Mouse (Mus musculus): ENCODE measurements at regions not wholly inside any gene's neighbourhood (a gene's known extent, or its start where the extent isn't known, plus 50 kb on each side); places are given as distances from the start of the nearest gene placed in this dataset.
"Not testable (repeated sequence)": the region's sequence is repeated elsewhere in the genome, so short reads cannot be mapped to it uniquely, and the experiment has no call there.

- Histone ChIP-seq H3K36me3 (no peaks in the 10 kb centered on the region), H3K4me3 (no peak overlapping the region), H3K27me3 (replicated peaks) (no peaks in the 10 kb centered on the region), H3K27ac (replicated peaks) (no peak overlapping the region), H3K4me1 (no peaks in the 10 kb centered on the region), H3K4me2 (no peak overlapping the region), H3K9me3 (no peaks in the 10 kb centered on the region), H3K9ac (no peak overlapping the region)
- 78% methylated on average over 3 of the region's 3 CpGs for WGBS
- ATAC-seq (ENCODE audit: extremely low read depth, insufficient number of reproducible peaks, low FRiP score, low TSS enrichment): no peak
These were observed 56.7 kb upstream of the Lrrc8b start for GRCm38 (mm10) chr5:105358902-105359301.

GRCm38 (mm10) chr5:105356393-105356792, 59.2 kb upstream of the Lrrc8b start:
- not testable (repeated sequence) for H3K27ac ChIP-seq (replicated peaks); H3K4me2 ChIP-seq; H3K27me3 ChIP-seq (replicated peaks); H3K36me3 ChIP-seq; H3K9me3 ChIP-seq; ATAC-seq (ENCODE audit: extremely low read depth, insufficient number of reproducible peaks, low FRiP score, low TSS enrichment); H3K4me1 ChIP-seq; H3K9ac ChIP-seq; H3K4me3 ChIP-seq
- WGBS: 79% methylated on average over 1 of the region's 1 CpGs

GRCm38 (mm10) chr5:105354041-105354440, 60.5 kb upstream of the Gbp6 start:
- no peaks in the 10 kb centered on the region for H3K27me3 ChIP-seq (replicated peaks)
- no peak overlapping the region for H3K27ac ChIP-seq (replicated peaks)
- H3K4me3 ChIP-seq: no peak overlapping the region
- no peaks in the 10 kb centered on the region for H3K4me1 ChIP-seq
- no peaks in the 10 kb centered on the region for H3K36me3 ChIP-seq
- no peaks in the 10 kb centered on the region for H3K9me3 ChIP-seq
- WGBS: 38% methylated on average over 1 of the region's 1 CpGs
- no peak for ATAC-seq (ENCODE audit: extremely low read depth, insufficient number of reproducible peaks, low FRiP score, low TSS enrichment)
- H3K9ac ChIP-seq: no peak overlapping the region
- H3K4me2 ChIP-seq: no peak overlapping the region

GRCm38 (mm10) chr5:105346463-105346862, 53.0 kb upstream of the Gbp6 start:
- no peaks in the 10 kb centered on the region for H3K9me3 ChIP-seq
- H3K9ac ChIP-seq: no peak overlapping the region
- H3K27me3 ChIP-seq (replicated peaks): no peaks in the 10 kb centered on the region
- H3K4me3 ChIP-seq: no peak overlapping the region
- H3K4me2 ChIP-seq: no peak overlapping the region
- peak overlapping the region; percentile 70 for H3K27ac ChIP-seq (replicated peaks)
- peak; percentile 58 for ATAC-seq (ENCODE audit: extremely low read depth, insufficient number of reproducible peaks, low FRiP score, low TSS enrichment)
- peaks cover 13% of the 10 kb centered on the region for H3K4me1 ChIP-seq
- no peaks in the 10 kb centered on the region for H3K36me3 ChIP-seq

- ATAC-seq (ENCODE audit: extremely low read depth, insufficient number of reproducible peaks, low FRiP score, low TSS enrichment): not testable (repeated sequence)
- WGBS: 6% methylated on average over 1 of the region's 1 CpGs
- H3K27ac ChIP-seq (replicated peaks): peak overlapping the region; percentile 70
These were observed 52.5 kb upstream of the Gbp6 start for GRCm38 (mm10) chr5:105345953-105346352.

GRCm38 (mm10) chr5:105344808-105345732, 51.6 kb upstream of the Gbp6 start:
- H3K4me2 ChIP-seq: no peak overlapping the region
- 74% methylated on average over 6 of the region's 6 CpGs for WGBS
- H3K36me3 ChIP-seq: no peaks in the 10 kb centered on the region
- H3K4me1 ChIP-seq: peaks cover 13% of the 10 kb centered on the region
- H3K27me3 ChIP-seq (replicated peaks): no peaks in the 10 kb centered on the region
- no peak overlapping the region for H3K4me3 ChIP-seq
- H3K27ac ChIP-seq (replicated peaks): peak overlapping the region; percentile 32; the same call in 1 of the 2 replicates
- H3K9ac ChIP-seq: no peak overlapping the region
- H3K9me3 ChIP-seq: no peaks in the 10 kb centered on the region
- ATAC-seq (ENCODE audit: extremely low read depth, insufficient number of reproducible peaks, low FRiP score, low TSS enrichment): no peak

More at GRCm38 (mm10) chr5:105345953-105346352, 52.5 kb upstream of the Gbp6 start:
- H3K27me3 ChIP-seq (replicated peaks); H3K4me2 ChIP-seq; H3K4me3 ChIP-seq; H3K9me3 ChIP-seq; H3K9ac ChIP-seq; H3K36me3 ChIP-seq: not testable (repeated sequence)
- H3K4me1 ChIP-seq: peaks cover 13% of the 10 kb centered on the region

GRCm38 (mm10) chr5:105343816-105344215, 50.3 kb upstream of the Gbp6 start:
- H3K4me2 ChIP-seq; H3K9me3 ChIP-seq; H3K9ac ChIP-seq; H3K27ac ChIP-seq (replicated peaks); H3K36me3 ChIP-seq; H3K27me3 ChIP-seq (replicated peaks); H3K4me3 ChIP-seq; ATAC-seq (ENCODE audit: extremely low read depth, insufficient number of reproducible peaks, low FRiP score, low TSS enrichment): not testable (repeated sequence)
- WGBS: 70% methylated on average over 2 of the region's 2 CpGs
- H3K4me1 ChIP-seq: peaks cover 13% of the 10 kb centered on the region

Data from heart, embryonic 13.5 days (tissue).